Mouse (Mus musculus): ENCODE results near the gene Phospho1.

DNA sequence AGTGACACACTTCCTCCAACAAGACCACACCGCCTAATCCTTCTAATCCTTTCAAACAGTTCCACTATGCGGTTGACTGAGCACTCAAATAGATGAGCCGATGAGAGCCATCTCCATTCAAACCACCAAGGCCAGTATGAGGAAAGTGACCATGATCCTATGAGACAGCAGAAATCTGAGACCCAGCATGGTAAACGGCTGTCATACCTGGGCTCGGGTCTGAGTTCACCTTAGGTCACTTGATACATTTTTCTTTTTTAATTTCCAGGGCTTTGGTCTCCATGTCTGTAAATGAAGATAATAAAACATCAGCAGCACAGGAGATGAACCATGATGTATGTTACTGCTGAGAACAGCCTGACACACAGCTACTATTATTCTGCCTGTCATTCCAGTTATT, 16.4 kb upstream of the Phospho1 start:
- TF ChIP-seq POLR2A (IDR thresholded peaks at IDR 0.05; ENCODE audit: low read depth, low read length) (no peak), CTCF (IDR thresholded peaks at IDR 0.05; ENCODE audit: extremely low read depth, insufficient read depth, insufficient read length, insufficient replicate concordance) (no peak)

Measured in spleen, adult 2 months (tissue).